Mouse (Mus musculus) lung, embryonic 14.5 days (tissue): ENCODE results near the gene Frzb. TPM values are rescaled to one million over a fixed set of nuclear protein-coding genes. Genes with fewer than 3 reads are reported as not detected.

Source experiments
- ATAC-seq: fragments of 200-750 bp; cut with Nextera tagmentation; 2 replicates; pipeline ENCODE4 v1.8.0; 2017; ENCODE audit warnings: mild to moderate bottlenecking, moderate TSS enrichment, moderate library complexity; ENCODE audit not compliant: insufficient read depth
- DNase-seq: peaks from one replicate; pipeline ENCODE4 v3.0.0-alpha.2; 2015
- H3K27ac ChIP-seq: fragments of 300-500 bp; sonication (generic); 2 replicates; pipeline ENCODE4 v1.5.1; 2014; ENCODE audit warnings: low read depth, mild to moderate bottlenecking, moderate library complexity
- H3K27me3 ChIP-seq: fragments of 300-500 bp; sonication (generic); 2 replicates; pipeline ENCODE4 v1.6.1; 2014; ENCODE audit warnings: low read length, control low read depth; ENCODE audit not compliant: insufficient read depth
- H3K36me3 ChIP-seq: fragments of 300-500 bp; sonication (generic); 2 replicates; pipeline ENCODE4 v1.6.1; 2014; ENCODE audit warnings: control low read depth; ENCODE audit not compliant: insufficient read depth
- H3K4me1 ChIP-seq: fragments of 300-500 bp; sonication (generic); 2 replicates; pipeline ENCODE4 v1.6.1; 2014; ENCODE audit warnings: antibody characterized with exemption, control low read depth; ENCODE audit not compliant: insufficient read depth
- H3K4me2 ChIP-seq: fragments of 300-500 bp; sonication (generic); 2 replicates; pipeline ENCODE4 v1.6.1; 2014; ENCODE audit warnings: mild to moderate bottlenecking
- H3K4me3 ChIP-seq: fragments of 300-500 bp; sonication (generic); 2 replicates; pipeline ENCODE4 v1.5.1; 2014; ENCODE audit warnings: low read depth, low read length
- H3K9ac ChIP-seq: fragments of 300-500 bp; sonication (generic); 2 replicates; pipeline ENCODE4 v1.6.1; 2014
- H3K9me3 ChIP-seq: fragments of 300-500 bp; sonication (generic); 2 replicates; pipeline ENCODE4 v1.6.1; 2016; ENCODE audit warnings: low read depth, low read length, control low read depth
- CTCF ChIP-seq: IDR thresholded peaks from 2 replicates; pipeline ENCODE4 v1.5.1; 2016; ENCODE audit warnings: antibody characterized with exemption, low read depth
- WGBS: fragments of 180-500 bp; shearing (Covaris S2); extraction: QIAGEN DNeasy Blood & Tissue Kit; methylation state at CpG from one replicate; pipeline ENCODE4 v1.1.7; 2014; 5-methylcytosine and 5-hydroxymethylcytosine counted together
- polyA plus RNA-seq: library from polyadenylated mRNA; unstranded; fragments of >200 nt; fragmentation: Nextera tagmentation; extraction: Ambion mirVana; gene quantifications from 2 replicates; pipeline ENCODE4 v1.2.1, GENCODE M21; 2014

Frzb gene
- polyA plus RNA-seq, 1 experiment from 2014 or later: 0.88 TPM

- ATAC-seq (no peak), DNase-seq (no peak)
- Histone ChIP-seq H3K4me3 (no peak overlapping the region), H3K27ac (no peak overlapping the region), H3K9ac (no peak overlapping the region), H3K27me3 (peaks cover 23% of the 10 kb centered on the region), H3K36me3 (no peaks in the 10 kb centered on the region), H3K4me2 (no peak overlapping the region), H3K4me1 (no peaks in the 10 kb centered on the region; the same call in 1 of the 2 replicates), H3K9me3 (no peaks in the 10 kb centered on the region; the same call in 1 of the 2 replicates)
- peak; percentile 46 for TF ChIP-seq CTCF
- WGBS: 89% methylated on average over 2 of the region's 2 CpGs
Measured at GRCm38 (mm10) chr2:80443962-80444361, 3.5 kb downstream of the Frzb start.

GRCm38 (mm10) chr2:80441386-80441785 is 6.0 kb downstream of the Frzb start:
- Histone ChIP-seq H3K9me3 (no peaks in the 10 kb centered on the region; the same call in 1 of the 2 replicates), H3K27me3 (peaks cover 14% of the 10 kb centered on the region), H3K4me1 (no peaks in the 10 kb centered on the region), H3K36me3 (no peaks in the 10 kb centered on the region), H3K4me3 (no peak overlapping the region), H3K9ac (no peak overlapping the region), H3K4me2 (no peak overlapping the region), H3K27ac (no peak overlapping the region)
- ATAC-seq: no peak
- no peak for TF ChIP-seq CTCF
- DNase-seq: no peak
- WGBS: 85% methylated on average over 3 of the region's 3 CpGs

DNA sequence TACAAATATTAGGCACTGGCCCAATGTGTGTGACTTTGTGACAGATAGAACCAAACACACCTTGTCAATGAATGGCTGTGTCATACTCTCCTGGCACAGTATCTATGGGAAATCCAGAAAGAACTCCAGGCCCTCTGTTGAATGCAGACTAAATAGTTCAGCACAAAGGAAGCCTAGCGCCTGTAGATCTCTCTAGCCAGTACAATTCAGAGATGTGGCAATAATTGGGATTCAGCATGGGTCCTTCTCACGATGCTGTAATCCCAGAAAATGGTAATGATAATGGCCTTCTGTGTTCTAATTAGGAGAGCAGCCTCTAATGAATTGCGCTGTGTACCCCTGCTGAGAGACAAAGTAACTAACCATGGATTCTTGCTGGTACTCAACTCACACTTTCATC is 8.6 kb downstream of the Frzb start:
- no peak for TF ChIP-seq CTCF
- Histone ChIP-seq H3K9ac (no peak overlapping the region), H3K36me3 (no peaks in the 10 kb centered on the region), H3K27ac (no peak overlapping the region), H3K27me3 (no peaks in the 10 kb centered on the region), H3K4me2 (no peak overlapping the region), H3K4me3 (no peak overlapping the region), H3K9me3 (no peaks in the 10 kb centered on the region; the same call in 1 of the 2 replicates), H3K4me1 (no peaks in the 10 kb centered on the region)
- ATAC-seq: no peak
- DNase-seq: no peak
- 81% methylated on average over 3 of the region's 3 CpGs for WGBS

DNA sequence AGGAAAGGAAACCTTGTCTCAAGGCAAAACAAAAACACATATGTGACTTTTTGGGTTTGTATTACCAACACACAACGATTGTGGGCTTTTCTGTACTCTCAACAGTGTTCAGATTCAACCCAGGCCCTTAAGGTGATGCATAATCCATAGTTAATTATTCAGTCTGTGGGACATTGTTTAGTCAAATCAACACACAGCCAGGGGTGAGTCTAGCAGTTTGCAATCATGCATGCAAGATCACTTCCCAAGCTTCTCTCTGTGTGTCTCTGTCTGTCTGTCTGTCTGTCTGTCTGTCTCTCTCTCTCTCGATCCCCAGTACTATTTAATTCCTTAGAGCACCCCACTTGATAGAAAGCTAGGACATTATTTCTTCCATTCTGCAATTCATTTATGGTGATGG is 10.0 kb downstream of the Frzb start:
- H3K9me3 ChIP-seq: no peaks in the 10 kb centered on the region
- H3K9ac ChIP-seq: no peak overlapping the region
- no peak overlapping the region for H3K4me2 ChIP-seq
- no peak overlapping the region for H3K27ac ChIP-seq
- ATAC-seq (no peak), DNase-seq (no peak)
- no peak for TF ChIP-seq CTCF
- no peaks in the 10 kb centered on the region for H3K36me3 ChIP-seq
- WGBS: 65% methylated on average over 2 of the region's 2 CpGs
- no peaks in the 10 kb centered on the region for H3K4me1 ChIP-seq
- no peaks in the 10 kb centered on the region for H3K27me3 ChIP-seq
- H3K4me3 ChIP-seq: no peak overlapping the region

DNA sequence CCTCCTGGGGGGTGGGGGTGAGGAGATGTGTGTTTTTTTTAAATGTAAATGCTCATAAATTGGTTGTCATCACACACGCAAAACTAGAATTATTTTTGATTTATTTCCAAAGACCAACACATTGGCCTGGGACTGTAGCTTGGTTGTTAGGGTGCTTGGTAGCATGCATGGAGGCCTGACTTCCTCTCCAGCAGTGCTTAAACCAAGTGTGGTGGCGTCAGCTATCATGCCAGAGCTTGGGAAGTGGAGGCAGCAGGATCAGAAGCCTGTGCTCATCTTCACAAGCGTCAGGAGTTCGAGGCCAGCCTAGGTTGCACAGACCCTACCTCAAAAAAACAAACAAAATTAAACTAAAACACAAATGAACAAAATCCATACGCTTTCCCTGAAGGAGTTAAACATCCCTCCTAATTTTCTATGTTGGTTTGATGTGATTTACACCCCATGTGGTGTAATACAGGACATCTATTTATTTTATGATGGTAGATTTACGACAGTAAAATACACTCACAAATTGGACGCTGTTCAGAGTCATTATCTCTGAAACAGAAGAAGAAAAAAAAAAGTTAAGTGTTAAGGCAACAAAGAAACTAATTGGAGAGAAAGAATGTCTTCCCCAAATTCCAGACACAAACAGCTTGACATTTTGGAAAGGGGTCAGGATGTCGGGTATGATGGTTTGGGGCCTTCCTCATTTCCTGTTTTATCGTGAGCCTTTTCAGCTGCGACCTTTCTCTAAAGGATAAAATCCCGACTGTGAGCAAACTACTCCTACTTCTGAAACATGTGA is 12.4 kb downstream of the Frzb start:
- no peaks in the 10 kb centered on the region for H3K27me3 ChIP-seq
- TF ChIP-seq CTCF: no peak
- no peaks in the 10 kb centered on the region for H3K4me1 ChIP-seq
- ATAC-seq (no peak), DNase-seq (peak; percentile 48)
- 42% methylated on average over 11 of the region's 11 CpGs for WGBS
- H3K9me3 ChIP-seq: no peaks in the 10 kb centered on the region
- H3K9ac ChIP-seq: no peak overlapping the region
- no peak overlapping the region for H3K27ac ChIP-seq
- no peaks in the 10 kb centered on the region for H3K36me3 ChIP-seq
- H3K4me3 ChIP-seq: no peak overlapping the region
- H3K4me2 ChIP-seq: no peak overlapping the region

DNA sequence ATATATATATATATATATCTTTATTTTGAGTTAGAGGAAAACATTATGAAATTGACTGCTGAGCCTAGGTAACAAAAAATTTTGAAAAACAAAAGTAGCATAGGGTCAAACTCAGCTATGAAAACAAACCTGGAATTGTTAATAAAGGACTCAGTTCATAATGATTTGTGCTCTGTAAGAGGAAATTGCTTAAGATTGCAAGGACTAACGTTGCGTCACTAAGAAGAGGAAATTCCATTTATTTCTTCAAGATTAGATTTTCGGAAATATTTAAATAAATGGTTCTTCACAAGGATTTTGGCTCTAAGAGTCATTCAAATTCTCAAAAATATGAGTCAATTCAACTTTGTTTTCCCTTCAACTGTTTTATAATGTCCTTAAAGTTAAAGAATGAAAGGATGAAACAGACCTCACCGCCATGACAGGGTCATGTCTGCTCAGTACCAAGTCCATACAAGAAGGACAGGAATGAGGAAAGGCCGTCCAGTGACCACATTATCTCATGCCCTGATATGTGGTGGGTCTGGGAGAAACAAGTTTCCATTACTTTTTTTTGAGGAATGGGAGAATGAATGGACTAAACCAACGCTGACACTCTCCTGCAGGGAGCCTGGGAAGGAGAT is 14.1 kb downstream of the Frzb start:
- no peak overlapping the region for H3K9ac ChIP-seq
- TF ChIP-seq CTCF: no peak
- DNase-seq: no peak
- no peaks in the 10 kb centered on the region for H3K4me1 ChIP-seq
- 77% methylated on average over 6 of the region's 6 CpGs for WGBS
- no peak overlapping the region for H3K27ac ChIP-seq
- no peaks in the 10 kb centered on the region for H3K9me3 ChIP-seq
- no peak overlapping the region for H3K4me3 ChIP-seq
- H3K27me3 ChIP-seq: no peaks in the 10 kb centered on the region
- H3K4me2 ChIP-seq: no peak overlapping the region
- ATAC-seq: no peak
- no peaks in the 10 kb centered on the region for H3K36me3 ChIP-seq

DNA sequence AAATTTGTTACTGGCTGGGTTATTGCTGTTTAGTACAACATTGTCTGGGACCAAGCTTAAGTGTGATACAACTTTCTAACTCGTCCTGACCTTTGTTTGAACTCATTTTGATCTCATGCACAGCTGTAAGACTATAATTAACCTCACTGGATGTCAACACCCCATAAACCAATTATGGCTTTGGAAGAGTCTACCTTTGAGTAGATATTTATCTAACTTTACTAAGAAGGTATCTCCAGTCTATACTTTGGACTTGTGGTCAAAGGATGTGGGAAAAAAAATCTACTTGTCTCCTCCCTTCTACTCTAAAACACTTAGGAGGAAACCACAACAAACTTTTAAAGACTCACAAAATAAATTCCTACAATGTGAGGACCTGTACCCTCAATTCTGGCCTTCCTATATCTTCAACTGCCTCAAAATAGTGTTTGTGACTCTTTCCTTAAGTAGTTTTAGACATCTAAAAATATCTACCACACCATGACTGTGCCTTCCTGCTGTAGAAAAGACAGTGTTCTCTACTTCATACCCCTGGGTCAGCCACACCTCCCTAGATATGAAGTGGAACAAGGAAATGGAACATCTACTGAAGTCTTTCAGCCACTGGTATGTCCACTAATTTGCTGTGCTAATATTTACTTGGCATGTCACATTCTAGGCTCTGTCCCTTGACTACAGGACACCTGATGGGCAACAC is 16.9 kb downstream of the Frzb start:
- Histone ChIP-seq H3K4me2 (no peak overlapping the region), H3K9me3 (no peaks in the 10 kb centered on the region), H3K36me3 (no peaks in the 10 kb centered on the region), H3K4me3 (no peak overlapping the region), H3K4me1 (no peaks in the 10 kb centered on the region), H3K9ac (no peak overlapping the region), H3K27me3 (no peaks in the 10 kb centered on the region), H3K27ac (no peak overlapping the region)
- no peak for TF ChIP-seq CTCF
- DNase-seq (no peak), ATAC-seq (no peak)
- 22% methylated on average over 1 of the region's 1 CpGs for WGBS
